Mouse (Mus musculus) frontal cortex, postnatal 10 days (tissue): ENCODE measurements at regions not wholly inside any gene's neighbourhood (a gene's known extent, or its start where the extent isn't known, plus 50 kb on each side); places are given as distances from the start of the nearest gene placed in this dataset.

Experiments used
- DNase-seq, 2 experiments: peaks; one replicate each; pipeline ENCODE4 v3.0.0; 2022; ENCODE audit warnings: low spot score in 2 of 2, mixed read lengths in 1 of 2

GRCm38 (mm10) chr16:28109771-28110170 lies 643.1 kb downstream of the Fgf12 start:
- no peak for DNase-seq
